Mouse (Mus musculus) brown adipose tissue, adult 24 weeks (tissue): ENCODE measurements around the gene Nxnl2. TPM values are rescaled to one million over a fixed set of nuclear protein-coding genes. Genes with fewer than 3 reads are reported as not detected.
"Not testable (repeated sequence)": the region's sequence is repeated elsewhere in the genome, so short reads cannot be mapped to it uniquely, and the experiment has no call there.

ENCODE experiments used
- H3K27ac ChIP-seq: fragments of 200-500 bp; replicated peaks from 2 replicates; pipeline ENCODE4 v1.5.1; 2012; ENCODE audit warnings: low read depth, mild to moderate bottlenecking, low read length
- H3K4me1 ChIP-seq: fragments of 200-500 bp; 2 replicates; pipeline ENCODE4 v1.6.1; 2012; ENCODE audit warnings: low read length, mixed read lengths; ENCODE audit not compliant: control insufficient read depth, insufficient read depth, insufficient read length
- H3K4me3 ChIP-seq: fragments of 200-500 bp; 2 replicates; pipeline ENCODE4 v1.5.1; 2012; ENCODE audit warnings: low read depth, mild to moderate bottlenecking, low read length, moderate library complexity; ENCODE audit not compliant: insufficient read depth
- polyA plus RNA-seq: library from polyadenylated mRNA; stranded (reverse); fragments of >200 nt; gene quantifications from 2 replicates; pipeline ENCODE4 v1.2.4, GENCODE M21; 2012; ENCODE audit not compliant: missing spikeins, insufficient read depth, insufficient read length

The Nxnl2 gene
- polyA plus RNA-seq, 1 experiment = not detected

- H3K4me3 ChIP-seq = peak overlapping the region; percentile 18; the same call in 1 of the 2 replicates
- not testable (repeated sequence) for H3K4me1 ChIP-seq, H3K27ac ChIP-seq
Measured at GRCm38 (mm10) chr13:51201985-51202843, 31.4 kb downstream of the Nxnl2 start.

- not testable (repeated sequence) for H3K27ac ChIP-seq, H3K4me1 ChIP-seq
- H3K4me3 ChIP-seq = peak overlapping the region; percentile 18; the same call in 1 of the 2 replicates
Measured at GRCm38 (mm10) chr13:51202844-51203173, 32.0 kb downstream of the Nxnl2 start.

GRCm38 (mm10) chr13:51203467-51203866 is 32.6 kb downstream of the Nxnl2 start:
- Histone ChIP-seq H3K4me3 (no peak overlapping the region), H3K4me1 (no peaks in the 10 kb centered on the region)

GRCm38 (mm10) chr13:51204081-51204480 is 33.3 kb downstream of the Nxnl2 start:
- not testable (repeated sequence) for H3K4me3 ChIP-seq, H3K27ac ChIP-seq, H3K4me1 ChIP-seq

More at GRCm38 (mm10) chr13:51203467-51203866, 32.6 kb downstream of the Nxnl2 start:
- no peak overlapping the region for H3K27ac ChIP-seq

GRCm38 (mm10) chr13:51207965-51208364 is 37.1 kb downstream of the Nxnl2 start:
- Histone ChIP-seq H3K4me1 (no peaks in the 10 kb centered on the region), H3K4me3 (no peak overlapping the region), H3K27ac (no peak overlapping the region)

- H3K4me3 ChIP-seq = no peak overlapping the region
- H3K4me1 ChIP-seq = no peaks in the 10 kb centered on the region
- no peak overlapping the region for H3K27ac ChIP-seq
Measured at GRCm38 (mm10) chr13:51208378-51209100, 37.7 kb downstream of the Nxnl2 start.

- no peak overlapping the region for H3K27ac ChIP-seq
- H3K4me3 ChIP-seq = no peak overlapping the region
- H3K4me1 ChIP-seq = no peaks in the 10 kb centered on the region
Measured at GRCm38 (mm10) chr13:51210639-51211038, 39.8 kb downstream of the Nxnl2 start.

- Histone ChIP-seq H3K4me3 (no peak overlapping the region), H3K27ac (no peak overlapping the region), H3K4me1 (no peaks in the 10 kb centered on the region)
Measured at GRCm38 (mm10) chr13:51214746-51215145, 43.9 kb downstream of the Nxnl2 start.

GRCm38 (mm10) chr13:51220897-51221296 is 50.1 kb downstream of the Nxnl2 start:
- no peak overlapping the region for H3K4me3 ChIP-seq
- no peak overlapping the region for H3K27ac ChIP-seq

GRCm38 (mm10) chr13:51221425-51222160 is 50.8 kb downstream of the Nxnl2 start:
- no peak overlapping the region for H3K4me3 ChIP-seq
- no peak overlapping the region for H3K27ac ChIP-seq
- H3K4me1 ChIP-seq = no peaks in the 10 kb centered on the region

More at GRCm38 (mm10) chr13:51220897-51221296, 50.1 kb downstream of the Nxnl2 start:
- H3K4me1 ChIP-seq = no peaks in the 10 kb centered on the region

Other genes with a start within 250 kb of the Nxnl2 start
- 14.7 and 16.4 TPM in 2 replicates for gene Spin1, start 70.1 kb upstream of the Nxnl2 start, polyA plus RNA-seq
- 2.8 and 3.5 TPM in 2 replicates for gene S1pr3, start 237.6 kb downstream of the Nxnl2 start, polyA plus RNA-seq